Mouse (Mus musculus): ENCODE measurements around the gene Pafah1b1. TPM values are rescaled to one million over a fixed set of nuclear protein-coding genes. Genes with fewer than 3 reads are reported as not detected.

The Pafah1b1 gene
- polyA plus RNA-seq, 1 experiment from 2014 or later, result 45.1 TPM

DNA sequence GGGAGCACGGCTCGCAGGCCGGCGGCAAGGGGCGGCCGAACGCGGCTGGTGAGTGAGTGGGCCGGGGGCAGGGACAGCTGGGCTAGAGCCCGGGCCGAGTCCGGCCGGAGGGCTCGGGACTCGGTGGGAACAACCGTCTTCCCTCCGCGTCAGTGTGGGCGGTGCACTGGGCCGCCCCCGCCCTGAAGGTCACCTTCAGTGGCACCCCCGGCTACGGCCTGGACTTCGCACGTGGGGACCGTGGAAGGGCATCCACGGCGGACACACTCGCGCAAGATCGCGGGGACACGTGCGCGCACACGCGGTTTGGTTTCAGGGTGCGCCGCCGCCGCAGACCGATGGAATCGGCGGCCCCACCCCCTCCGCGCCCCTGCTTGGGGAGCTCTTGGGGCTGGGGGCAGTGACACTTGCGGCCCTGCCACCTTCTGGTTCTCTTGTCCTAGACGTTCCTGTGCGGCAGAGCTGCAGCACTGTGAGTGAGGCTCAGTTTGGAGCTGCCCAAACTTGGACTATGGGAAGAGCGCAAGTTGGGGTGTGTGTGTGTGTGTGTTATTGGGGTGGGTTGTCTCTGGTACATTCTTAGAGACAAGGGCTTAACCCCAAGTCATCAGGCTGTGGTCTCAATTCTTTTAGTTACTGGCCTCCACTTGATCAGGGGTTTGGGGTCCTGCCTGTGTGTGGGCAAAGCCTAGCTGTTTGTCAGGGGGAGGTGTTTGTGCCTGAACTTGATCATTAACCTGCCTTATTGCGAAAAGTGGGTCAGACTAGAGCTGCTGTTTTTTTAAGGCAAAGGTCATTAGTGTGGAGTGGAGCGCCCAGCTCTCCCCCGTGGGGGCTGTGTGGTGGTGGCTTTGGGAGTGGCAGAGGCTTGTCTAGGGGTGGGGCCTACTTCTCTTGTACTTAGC lies 74.6 kb downstream of the Pafah1b1 start:
- Histone ChIP-seq H3K4me1 (peaks cover 48% of the 10 kb centered on the region), H3K27ac (peak overlapping the region; percentile 91), H3K27me3 (ENCODE audit: poor library complexity, severe bottlenecking) (0 out of 2 replicates have a peak, but pooled peaks cover 5% of the 10 kb centered on the region), H3K4me3 (peak overlapping the region; percentile 73), H3K36me3 (replicated peaks) (peaks cover 16% of the 10 kb centered on the region), H3K9me3 (no peaks in the 10 kb centered on the region)
- 3% methylated on average over 53 of the region's 53 CpGs for WGBS
- DNase-seq (ENCODE audit: extremely low spot score, low spot score), result no peak

- peak within 1 kb of the TSS; percentile 91 for H3K27ac ChIP-seq
- H3K4me1 ChIP-seq, result peaks cover 48% of the 10 kb centered on the region
- H3K36me3 ChIP-seq (replicated peaks), result peaks cover 16% of the 10 kb centered on the region
- 0 out of 2 replicates have a peak, but pooled peaks cover 5% of the 10 kb centered on the region for H3K27me3 ChIP-seq (ENCODE audit: poor library complexity, severe bottlenecking)
- peak within 1 kb of the TSS; percentile 73 for H3K4me3 ChIP-seq
- WGBS, result under 1% methylated on average over 58 of the region's 58 CpGs
- H3K9me3 ChIP-seq, result no peaks in the 10 kb centered on the region
- DNase-seq (ENCODE audit: extremely low spot score, low spot score), result peak; percentile 92
Observed at GRCm38 (mm10) chr11:74649095-74649646, 75.3 kb downstream of the Pafah1b1 start, which contains the start of gene Cluh. Gene Cluh, plus strand, starts transcription at chr11:74649495.

GRCm38 (mm10) chr11:74648676-74649075 lies 75.8 kb downstream of the Pafah1b1 start:
- Histone ChIP-seq H3K4me3 (peak overlapping the region; percentile 73), H3K27ac (peak overlapping the region; percentile 91), H3K36me3 (replicated peaks) (peaks cover 12% of the 10 kb centered on the region), H3K9me3 (no peaks in the 10 kb centered on the region), H3K27me3 (ENCODE audit: poor library complexity, severe bottlenecking) (0 out of 2 replicates have a peak, but pooled peaks cover 5% of the 10 kb centered on the region), H3K4me1 (peaks cover 48% of the 10 kb centered on the region)
- no peak for DNase-seq (ENCODE audit: extremely low spot score, low spot score)
- 17% methylated on average over 1 of the region's 1 CpGs for WGBS

- WGBS, result 87% methylated on average over 1 of the region's 1 CpGs
- no peak for DNase-seq (ENCODE audit: extremely low spot score, low spot score)
Observed at GRCm38 (mm10) chr11:74647966-74648365, 76.5 kb downstream of the Pafah1b1 start.

GRCm38 (mm10) chr11:74639628-74640027 lies 84.8 kb downstream of the Pafah1b1 start:
- H3K4me1 ChIP-seq, result peaks cover 23% of the 10 kb centered on the region
- H3K4me3 ChIP-seq, result no peak overlapping the region
- no peak overlapping the region for H3K27ac ChIP-seq
- DNase-seq (ENCODE audit: extremely low spot score, low spot score), result no peak
- H3K36me3 ChIP-seq (replicated peaks), result no peaks in the 10 kb centered on the region
- H3K9me3 ChIP-seq, result no peaks in the 10 kb centered on the region
- peaks cover 50% of the 10 kb centered on the region for H3K27me3 ChIP-seq (ENCODE audit: poor library complexity, severe bottlenecking)
- WGBS, result 89% methylated on average over 1 of the region's 1 CpGs

More at GRCm38 (mm10) chr11:74647966-74648365, 76.5 kb downstream of the Pafah1b1 start:
- H3K36me3 ChIP-seq (replicated peaks), result peaks cover 5% of the 10 kb centered on the region
- no peak overlapping the region for H3K4me3 ChIP-seq
- 0 out of 2 replicates have a peak, but pooled peaks cover 5% of the 10 kb centered on the region for H3K27me3 ChIP-seq (ENCODE audit: poor library complexity, severe bottlenecking)
- H3K9me3 ChIP-seq, result no peaks in the 10 kb centered on the region
- H3K27ac ChIP-seq, result 0 out of 2 replicates have a peak overlapping the region, but pooled peaks have one; percentile 91
- H3K4me1 ChIP-seq, result peaks cover 42% of the 10 kb centered on the region

- Histone ChIP-seq H3K9me3 (no peaks in the 10 kb centered on the region), H3K27me3 (ENCODE audit: poor library complexity, severe bottlenecking) (peaks cover 50% of the 10 kb centered on the region), H3K4me1 (peaks cover 23% of the 10 kb centered on the region), H3K36me3 (replicated peaks) (no peaks in the 10 kb centered on the region), H3K4me3 (peak overlapping the region; percentile 82), H3K27ac (peak overlapping the region; percentile 90)
- 11% methylated on average over 9 of the region's 9 CpGs for WGBS
- DNase-seq (ENCODE audit: extremely low spot score, low spot score), result no peak
Observed at GRCm38 (mm10) chr11:74638791-74639411, 85.6 kb downstream of the Pafah1b1 start.

GRCm38 (mm10) chr11:74637971-74638790 lies 86.3 kb downstream of the Pafah1b1 start:
- H3K4me1 ChIP-seq, result peaks cover 23% of the 10 kb centered on the region
- peak; percentile 76 for DNase-seq (ENCODE audit: extremely low spot score, low spot score)
- peak overlapping the region; percentile 90 for H3K27ac ChIP-seq
- no peaks in the 10 kb centered on the region for H3K36me3 ChIP-seq (replicated peaks)
- H3K9me3 ChIP-seq, result no peaks in the 10 kb centered on the region
- under 1% methylated on average over 86 of the region's 86 CpGs for WGBS
- peaks cover 50% of the 10 kb centered on the region for H3K27me3 ChIP-seq (ENCODE audit: poor library complexity, severe bottlenecking)
- H3K4me3 ChIP-seq, result peak overlapping the region; percentile 82

- Histone ChIP-seq H3K4me3 (peak overlapping the region; percentile 82), H3K9me3 (no peaks in the 10 kb centered on the region), H3K27ac (peak overlapping the region; percentile 90; the same call in 1 of the 2 replicates), H3K36me3 (replicated peaks) (no peaks in the 10 kb centered on the region), H3K4me1 (peaks cover 23% of the 10 kb centered on the region), H3K27me3 (ENCODE audit: poor library complexity, severe bottlenecking) (peaks cover 50% of the 10 kb centered on the region)
- DNase-seq (ENCODE audit: extremely low spot score, low spot score), result no peak
- WGBS, result 22% methylated on average over 8 of the region's 8 CpGs
Observed at GRCm38 (mm10) chr11:74637486-74637885, 87.0 kb downstream of the Pafah1b1 start.

GRCm38 (mm10) chr11:74634490-74635275 lies 89.8 kb downstream of the Pafah1b1 start:
- Histone ChIP-seq H3K27ac (no peak overlapping the region), H3K36me3 (replicated peaks) (no peaks in the 10 kb centered on the region), H3K9me3 (no peaks in the 10 kb centered on the region), H3K4me1 (peaks cover 23% of the 10 kb centered on the region), H3K4me3 (no peak overlapping the region), H3K27me3 (ENCODE audit: poor library complexity, severe bottlenecking) (peaks cover 33% of the 10 kb centered on the region)
- 68% methylated on average over 5 of the region's 5 CpGs for WGBS
- peak; percentile 71 for DNase-seq (ENCODE audit: extremely low spot score, low spot score)

- DNase-seq (ENCODE audit: extremely low spot score, low spot score), result no peak
- WGBS, result 78% methylated on average over 7 of the region's 7 CpGs
Observed at GRCm38 (mm10) chr11:74631880-74632789, 92.3 kb downstream of the Pafah1b1 start.

More at GRCm38 (mm10) chr11:74631880-74632789, 92.3 kb downstream of the Pafah1b1 start:
- Histone ChIP-seq H3K36me3 (replicated peaks) (no peaks in the 10 kb centered on the region), H3K9me3 (no peaks in the 10 kb centered on the region), H3K4me3 (no peak overlapping the region), H3K27me3 (ENCODE audit: poor library complexity, severe bottlenecking) (peaks cover 15% of the 10 kb centered on the region), H3K27ac (no peak overlapping the region), H3K4me1 (peaks cover under 1% of the 10 kb centered on the region; the same call in 1 of the 2 replicates)
